Mouse (Mus musculus) adrenal gland, postnatal 36 days (tissue): Measurements from ENCODE around the gene Rps6ka5. TPM values are rescaled to one million over a fixed set of nuclear protein-coding genes. Genes with fewer than 3 reads are reported as not detected.
A peak's percentile ranks its signal among the peaks of the same experiment; 100 is the strongest.

Experiments used
- DNase-seq, 2 experiments: peaks; one replicate each; pipeline ENCODE4 v3.0.0; 2021; ENCODE audit warnings: mixed read lengths in 1 of 2
- total RNA-seq, 2 experiments: library from RNA; stranded (reverse); gene quantifications; 2 replicates each; pipeline ENCODE4 v1.2.3; 2021

Gene Rps6ka5
- total RNA-seq, 2 experiments from 2014 or later, result 4.1 to 8.2 TPM

DNA sequence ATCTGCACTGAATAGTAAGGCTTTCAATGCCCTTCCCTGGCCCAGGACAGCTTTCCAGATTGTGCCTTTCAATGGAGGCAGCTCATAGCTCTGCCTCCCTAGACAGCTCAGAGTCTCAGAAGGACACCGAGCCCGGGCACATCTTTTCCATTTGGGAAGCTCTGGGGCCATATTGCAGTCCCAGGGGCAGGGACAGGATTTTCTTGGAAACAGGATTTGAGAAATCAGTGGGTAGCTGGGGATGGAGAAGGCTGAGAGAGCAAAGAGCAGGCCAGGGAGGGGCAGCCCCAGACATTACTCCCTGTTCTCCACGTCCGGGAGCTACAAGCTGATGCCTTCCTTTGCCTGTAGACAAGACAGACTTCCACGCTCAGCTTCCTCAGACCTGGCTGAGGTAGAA is 197.1 kb downstream of the Rps6ka5 start:
- DNase-seq, result no peak

DNA sequence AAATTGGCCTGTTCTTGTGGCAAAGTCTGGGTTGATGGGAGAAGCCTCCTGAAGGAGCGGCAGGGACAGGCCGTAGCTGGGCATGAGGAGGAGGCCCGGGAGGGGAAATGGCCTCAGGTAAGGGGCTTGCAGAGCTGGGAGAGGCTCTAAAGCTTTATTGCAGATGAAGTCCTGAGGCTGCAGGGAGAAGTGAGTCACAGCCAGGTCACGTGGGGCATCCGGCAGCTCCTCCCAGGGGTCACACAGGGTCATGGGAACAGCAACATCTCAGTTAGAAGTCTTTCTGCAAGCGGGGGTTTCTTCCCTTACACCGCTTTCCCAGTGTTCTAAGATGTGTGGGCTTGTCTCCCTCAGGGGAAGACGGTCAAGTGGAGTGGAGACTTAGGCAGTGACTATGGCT is 197.6 kb downstream of the Rps6ka5 start:
- peak; percentile 89 to 92 for DNase-seq

DNA sequence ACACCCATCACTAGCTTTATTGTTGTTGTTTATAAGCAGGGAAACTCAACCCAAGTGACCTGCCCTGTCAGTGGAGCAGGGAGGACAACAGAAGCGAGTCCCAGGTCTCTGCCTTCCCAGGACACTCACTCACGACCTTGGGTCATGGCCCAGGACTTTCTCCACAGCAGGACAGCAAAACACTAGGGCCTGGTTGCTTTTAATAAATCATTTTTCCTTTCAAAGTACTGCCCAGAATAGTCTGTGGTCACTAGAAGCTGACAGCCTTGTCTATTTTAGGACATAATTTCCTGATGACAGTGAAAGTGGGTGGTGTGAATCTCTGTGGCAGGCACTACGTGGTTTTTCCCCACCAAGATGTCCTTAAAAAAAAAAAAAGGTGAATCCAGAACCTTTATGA is 198.5 kb downstream of the Rps6ka5 start:
- peak; percentile 71 to 75 for DNase-seq

DNA sequence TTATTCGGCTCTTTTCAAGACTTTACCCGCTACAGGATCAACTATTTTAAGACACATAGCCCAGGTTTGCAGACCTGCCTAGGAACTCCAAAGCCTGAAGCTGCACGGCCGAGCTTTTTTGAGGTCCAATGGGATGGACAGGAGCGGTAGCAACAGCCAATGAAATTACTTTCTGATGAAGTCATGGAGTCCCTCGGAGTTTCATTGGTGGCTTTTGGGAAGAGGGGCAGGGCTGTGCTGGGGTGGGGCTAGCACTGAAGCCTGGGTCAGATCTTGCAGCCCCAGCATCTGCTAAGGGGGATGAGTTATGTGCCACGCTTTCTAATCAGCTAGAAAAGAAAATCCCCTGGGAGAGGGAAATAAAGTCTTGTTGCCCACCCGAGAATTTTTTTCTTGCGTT is 199.0 kb downstream of the Rps6ka5 start:
- DNase-seq, result peak; percentile 65 to 77

DNA sequence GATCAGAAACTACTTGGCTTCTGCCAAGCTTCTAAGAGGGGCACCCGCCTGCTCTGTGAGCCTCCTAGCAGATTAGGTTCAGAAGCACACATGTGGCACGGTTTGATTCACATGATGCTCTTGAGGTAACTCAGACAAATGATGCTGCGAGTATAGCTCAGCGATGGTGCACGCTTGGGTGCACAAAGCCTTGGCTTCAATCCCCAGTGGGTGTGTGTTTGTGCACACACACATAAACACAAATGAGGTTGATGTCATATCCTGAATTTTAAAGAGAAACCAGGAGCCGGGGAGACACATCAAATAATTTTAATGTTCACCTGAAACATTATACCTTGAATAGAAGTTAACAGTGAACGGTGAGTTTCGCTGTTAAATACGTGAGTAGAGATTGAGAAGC is 199.5 kb downstream of the Rps6ka5 start:
- no peak for DNase-seq

DNA sequence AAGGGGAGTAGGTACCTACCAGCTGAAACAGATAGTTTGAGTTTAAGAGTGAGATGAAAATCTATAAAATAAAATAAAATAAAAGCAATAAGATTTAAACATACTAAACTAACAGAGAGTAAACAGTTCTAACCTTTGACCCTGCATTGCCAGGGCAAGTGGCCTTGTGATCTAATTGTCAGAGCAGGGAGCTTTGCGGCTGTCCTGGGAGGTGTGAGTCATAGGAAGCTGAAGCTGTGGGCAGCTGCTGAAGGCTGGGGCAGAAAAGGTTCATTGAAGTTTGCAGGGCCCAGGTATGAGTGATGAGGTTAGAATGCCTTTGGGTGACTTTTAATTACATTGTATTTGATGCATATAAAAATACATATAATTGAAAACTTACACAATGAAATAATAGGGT is 200.8 kb downstream of the Rps6ka5 start:
- peak; percentile 66 to 75 for DNase-seq

DNA sequence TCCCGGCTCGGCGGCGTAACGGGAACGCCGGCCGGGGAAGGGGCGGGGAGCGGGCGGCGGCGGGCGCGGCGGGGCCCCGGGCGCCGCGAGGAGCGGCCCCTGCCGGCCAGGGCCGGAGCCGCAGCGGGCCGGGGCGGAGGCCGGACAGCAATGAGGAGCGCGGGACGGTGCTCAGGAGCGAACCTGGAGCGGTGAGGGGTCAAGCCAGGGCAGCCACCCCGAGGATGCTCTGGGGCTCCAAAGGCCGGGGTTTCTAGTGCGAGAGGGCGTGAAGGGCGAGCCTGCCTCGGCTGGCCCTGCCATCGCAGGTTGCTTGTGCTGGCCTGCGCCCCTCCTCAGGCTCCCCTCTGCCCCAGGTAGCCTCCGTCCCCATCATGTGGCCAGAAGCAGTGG is 206.0 kb downstream of the Rps6ka5 start, which contains the start of gene Ttc7b:
Gene Ttc7b, minus strand, starts transcription at position 33 of the 393 bp plus-strand sequence.
- peak; percentile 74 to 87 for DNase-seq

DNA sequence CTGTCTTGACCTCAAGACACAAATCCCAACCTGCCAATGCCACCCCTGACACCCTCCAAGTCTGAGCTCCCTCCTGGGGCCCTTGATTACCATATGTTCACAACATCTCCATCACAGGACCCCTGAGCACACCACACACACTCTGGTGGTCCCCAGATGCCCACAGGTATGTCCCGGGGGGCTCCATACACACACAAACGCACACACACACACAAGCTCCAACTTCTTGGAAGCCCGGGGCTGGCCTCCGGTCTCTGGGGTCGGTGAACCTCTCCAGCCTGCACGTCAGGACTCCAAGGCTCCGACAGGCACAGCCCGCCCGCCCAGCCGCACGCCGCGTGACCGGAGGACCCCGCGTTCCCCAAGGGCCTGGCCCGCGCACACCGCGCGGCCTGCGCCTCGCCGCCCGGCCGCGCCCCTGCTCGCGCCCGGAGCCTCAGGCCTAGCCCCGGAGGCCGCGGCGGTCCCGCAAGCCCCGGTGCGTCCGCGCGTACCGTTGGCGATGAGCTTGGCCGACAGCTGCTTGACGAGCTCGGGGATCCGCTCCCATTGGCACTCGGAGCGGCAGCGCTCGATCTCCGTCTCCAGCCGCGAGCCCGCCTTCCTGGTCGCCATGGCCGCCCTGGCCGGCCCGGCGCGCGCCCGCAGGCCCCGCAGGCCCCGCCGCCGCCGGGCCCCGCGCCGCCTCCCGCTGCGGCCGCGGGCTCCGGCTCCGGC is 206.5 kb downstream of the Rps6ka5 start:
- DNase-seq, result peak; percentile 73 to 80

DNA sequence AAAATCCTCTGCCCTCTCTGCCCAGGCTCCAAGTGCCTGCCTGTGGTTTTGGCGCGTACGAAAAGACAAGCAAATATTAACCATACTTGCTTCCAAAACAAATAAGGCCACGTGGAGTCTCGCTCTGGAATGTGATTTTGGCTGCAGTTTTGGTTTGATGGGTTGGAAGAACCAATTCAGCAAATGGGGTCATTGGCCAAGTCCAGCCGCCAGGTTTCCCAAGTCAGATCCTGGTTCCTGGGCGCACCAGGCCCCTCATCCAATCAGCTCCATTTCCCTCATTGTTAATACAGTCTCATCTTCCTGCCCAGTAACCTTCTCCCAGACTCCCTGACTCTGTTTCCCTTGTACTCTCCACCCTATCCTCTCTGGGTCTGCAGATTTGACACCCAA is 207.1 kb downstream of the Rps6ka5 start:
- peak in 1 of 2 experiments; percentile 49 for DNase-seq

DNA sequence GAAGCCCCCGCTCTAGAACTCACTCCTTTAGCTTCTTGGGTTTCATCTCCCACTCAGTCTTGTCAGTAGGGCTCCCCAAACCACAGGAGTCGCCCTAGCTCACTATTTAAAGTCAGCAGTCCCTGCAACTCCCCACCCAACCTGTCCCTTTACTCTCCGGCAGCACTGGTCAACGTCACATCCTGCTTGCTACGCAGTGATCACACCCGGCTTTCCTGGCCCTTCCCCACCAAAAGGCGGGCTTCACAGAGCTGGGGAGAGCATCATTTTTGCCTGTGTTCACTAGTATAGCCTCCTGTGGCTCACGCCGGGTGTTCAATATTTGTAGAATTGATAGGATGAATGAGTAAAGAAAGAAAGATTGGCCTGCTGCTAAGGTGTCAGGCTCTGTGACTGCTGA is 209.4 kb downstream of the Rps6ka5 start:
- DNase-seq, result no peak

DNA sequence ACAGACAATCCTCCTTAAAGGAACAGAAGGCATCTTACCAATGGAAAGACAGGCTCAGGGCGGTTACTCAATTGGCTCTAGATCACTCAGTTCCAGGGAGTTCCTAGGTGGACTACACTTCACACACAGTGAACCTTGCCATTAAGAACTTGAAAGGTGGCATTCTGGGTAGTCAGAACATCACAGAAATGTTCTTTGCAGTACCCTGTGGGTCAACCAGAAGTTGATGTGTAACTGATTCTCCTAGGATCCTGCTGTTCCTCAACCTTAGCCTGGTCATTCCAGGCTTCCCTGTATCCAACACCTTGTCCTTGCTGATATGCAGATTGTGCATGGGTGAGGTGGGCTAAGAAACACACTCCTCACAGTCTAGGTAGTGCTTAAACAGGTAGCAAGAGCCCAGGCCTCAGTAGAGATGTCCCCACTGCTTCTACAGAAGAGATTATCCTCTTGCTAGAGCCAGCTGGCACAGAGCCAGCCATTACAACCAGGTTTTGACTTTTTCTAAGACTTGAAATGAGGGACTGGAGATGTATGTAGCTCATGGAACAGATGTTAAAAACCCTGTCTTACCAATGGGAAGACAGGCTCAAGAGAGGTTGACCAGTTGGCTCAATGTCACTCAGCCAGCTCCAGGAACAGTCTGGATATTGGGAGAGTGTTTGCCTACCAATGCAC is 210.5 kb downstream of the Rps6ka5 start:
- DNase-seq, result no peak

DNA sequence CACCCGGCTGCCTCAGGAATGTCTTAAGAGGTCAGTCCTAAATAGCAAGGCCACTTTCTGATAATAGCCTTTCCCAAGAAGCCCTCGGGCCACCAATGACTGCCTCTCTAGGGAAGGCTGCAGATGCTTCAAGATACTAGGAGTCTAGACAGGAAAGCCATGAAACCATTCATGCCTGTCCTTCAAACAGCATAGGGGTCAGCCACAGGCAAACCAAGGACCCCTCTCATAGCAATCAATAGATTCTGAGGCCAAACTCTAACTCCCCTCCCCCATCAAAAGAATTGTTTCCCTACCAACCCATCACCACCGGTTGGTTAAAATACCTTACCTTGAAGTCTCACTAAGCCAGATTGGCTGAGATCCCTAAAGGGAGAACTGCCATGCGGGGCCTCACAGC is 211.3 kb downstream of the Rps6ka5 start:
- no peak for DNase-seq

DNA sequence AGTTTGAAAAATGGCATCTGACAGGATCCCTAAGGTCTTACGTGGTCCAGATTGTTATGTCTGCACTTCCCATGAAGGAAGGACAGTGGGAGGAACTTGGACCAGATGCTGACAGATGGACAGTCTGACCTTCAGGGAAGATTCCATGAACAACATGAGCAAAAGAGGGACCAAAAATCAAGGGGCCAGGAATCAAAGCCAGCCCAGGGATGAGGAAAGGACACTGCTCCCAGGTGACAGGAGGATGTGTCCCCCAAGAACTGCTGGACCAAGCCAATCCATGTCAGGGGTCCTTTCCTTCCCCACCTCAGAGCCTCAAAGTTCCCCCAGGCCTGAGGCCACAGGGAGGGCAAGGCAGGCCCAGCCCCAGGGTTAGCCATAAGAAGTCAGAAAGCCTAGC is 212.2 kb downstream of the Rps6ka5 start:
- DNase-seq, result peak in 1 of 2 experiments; percentile 36

DNA sequence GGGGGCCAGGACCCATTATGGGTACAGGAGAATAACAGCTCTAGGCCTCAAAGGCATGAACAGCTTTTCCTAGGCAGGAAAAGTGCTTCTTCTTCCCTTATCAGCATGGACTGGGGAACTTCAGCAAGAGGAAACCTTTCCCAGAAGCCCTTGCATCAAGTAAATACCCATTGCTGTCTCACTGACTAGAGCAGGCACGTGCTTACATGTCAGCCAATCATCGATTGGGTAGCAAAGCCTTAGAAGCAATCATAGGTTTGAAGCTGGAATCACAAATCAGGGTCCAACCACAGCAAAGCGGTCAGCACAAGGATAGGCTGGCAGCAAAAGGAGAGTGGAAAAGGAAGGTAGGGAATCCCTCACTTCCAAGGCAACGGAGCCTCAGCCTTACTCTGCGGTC is 213.7 kb downstream of the Rps6ka5 start:
- no peak for DNase-seq

DNA sequence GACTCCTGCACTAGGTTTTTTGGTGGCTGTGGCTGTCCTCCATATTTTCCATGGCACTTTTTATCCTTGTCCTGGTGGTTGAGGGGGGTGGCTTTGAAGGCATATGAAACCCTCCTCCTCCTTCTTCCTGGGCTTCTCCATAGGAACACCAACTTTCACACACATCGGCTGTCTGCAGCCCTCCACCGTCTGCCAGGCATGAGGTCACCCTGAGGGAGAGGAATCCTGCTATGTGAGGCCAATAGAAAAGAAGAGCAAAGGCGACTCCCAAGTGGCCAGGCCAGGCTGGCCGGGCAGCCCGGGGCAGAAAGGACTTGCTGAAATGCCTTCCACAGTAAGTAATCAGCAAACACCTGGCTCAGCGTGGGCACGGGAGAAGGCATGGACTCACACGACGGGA is 214.1 kb downstream of the Rps6ka5 start:
- DNase-seq, result peak in 1 of 2 experiments; percentile 43

DNA sequence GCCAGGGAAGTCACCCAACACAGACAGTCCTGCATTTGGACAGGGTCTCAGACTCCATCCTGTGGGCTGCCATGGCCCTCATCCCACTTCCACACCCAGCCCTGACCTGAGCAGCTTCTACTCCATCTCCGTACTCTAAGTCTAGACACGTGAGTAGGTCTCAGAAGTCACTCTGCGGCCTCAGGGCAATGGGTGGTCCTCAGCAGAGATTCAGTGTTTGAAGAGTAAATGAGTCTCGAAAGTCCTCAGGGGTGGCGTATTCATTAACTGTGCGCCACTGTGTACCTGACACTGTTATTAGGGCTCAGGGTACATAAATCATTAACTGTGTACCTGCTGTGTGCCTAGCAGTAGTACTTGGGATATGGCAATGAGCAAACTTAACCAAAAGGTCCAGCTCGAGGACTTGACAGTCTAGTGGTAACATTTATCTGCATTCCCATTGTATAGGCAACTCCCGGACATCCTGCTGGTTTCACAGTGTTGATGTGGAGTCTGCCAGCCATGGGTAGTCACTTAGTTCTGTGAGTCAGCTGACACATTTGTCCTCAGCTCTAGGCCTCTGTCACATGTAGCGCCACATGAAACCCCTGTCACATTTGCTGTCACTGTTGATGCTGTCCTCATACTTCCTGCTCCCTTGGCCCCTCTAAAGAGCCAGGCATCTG is 217.0 kb downstream of the Rps6ka5 start:
- DNase-seq, result no peak

DNA sequence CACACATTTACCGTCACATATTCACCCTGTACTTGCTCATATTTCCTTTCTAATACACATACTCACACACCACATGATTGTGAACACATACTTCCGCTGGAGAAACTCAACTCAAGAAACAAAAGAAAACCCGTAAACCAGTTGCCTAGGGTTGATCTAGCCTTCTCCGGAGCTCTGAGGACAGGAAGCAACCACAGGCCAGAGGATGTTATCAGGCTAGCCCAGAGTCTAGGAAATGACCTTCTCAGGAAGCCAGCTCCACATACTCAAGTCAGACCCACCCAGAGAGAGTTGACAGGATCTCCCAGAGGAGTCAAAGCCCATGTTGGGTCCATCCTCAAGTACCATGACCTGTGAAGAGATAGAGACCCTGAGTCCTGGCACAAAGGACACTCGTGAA is 218.1 kb downstream of the Rps6ka5 start:
- no peak for DNase-seq

DNA sequence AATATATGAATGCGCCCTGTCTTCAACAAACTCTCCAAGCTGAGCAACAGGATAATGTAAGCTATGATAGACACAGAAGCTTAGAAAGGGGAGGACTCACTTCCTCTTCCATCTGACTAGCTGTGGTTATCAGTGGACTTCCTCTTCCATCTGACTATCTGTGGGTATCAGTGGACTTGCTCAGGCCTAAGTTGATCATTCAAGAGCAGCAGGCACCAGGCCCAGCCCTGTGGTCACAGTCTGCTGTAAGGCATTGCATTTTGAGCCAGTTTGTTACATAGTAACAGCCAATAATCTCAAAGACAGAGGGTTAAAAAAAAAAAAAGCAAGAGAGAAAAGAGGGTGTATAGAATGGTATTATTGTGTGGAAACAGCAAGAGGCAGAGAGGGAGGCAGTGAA is 221.3 kb downstream of the Rps6ka5 start:
- no peak for DNase-seq

DNA sequence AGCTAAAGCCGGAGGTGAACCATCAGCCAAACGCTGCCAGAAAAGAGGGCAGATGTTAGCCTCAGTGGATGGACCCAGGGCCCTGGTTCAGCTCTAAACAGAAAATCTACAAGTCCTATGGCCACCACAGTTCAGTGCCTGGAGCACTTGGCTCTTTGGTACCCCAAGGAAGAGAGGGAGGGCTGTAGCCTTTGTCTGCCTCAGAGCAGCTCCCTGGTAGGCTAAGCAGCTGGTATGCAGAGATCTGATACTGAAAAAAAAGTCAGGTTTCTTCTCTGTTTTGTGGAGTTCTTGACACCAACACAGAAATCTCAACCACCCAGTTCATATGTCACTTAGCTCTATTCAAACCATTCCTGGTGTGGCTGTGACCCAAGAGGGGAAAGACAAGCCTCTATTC is 222.2 kb downstream of the Rps6ka5 start:
- DNase-seq, result no peak

DNA sequence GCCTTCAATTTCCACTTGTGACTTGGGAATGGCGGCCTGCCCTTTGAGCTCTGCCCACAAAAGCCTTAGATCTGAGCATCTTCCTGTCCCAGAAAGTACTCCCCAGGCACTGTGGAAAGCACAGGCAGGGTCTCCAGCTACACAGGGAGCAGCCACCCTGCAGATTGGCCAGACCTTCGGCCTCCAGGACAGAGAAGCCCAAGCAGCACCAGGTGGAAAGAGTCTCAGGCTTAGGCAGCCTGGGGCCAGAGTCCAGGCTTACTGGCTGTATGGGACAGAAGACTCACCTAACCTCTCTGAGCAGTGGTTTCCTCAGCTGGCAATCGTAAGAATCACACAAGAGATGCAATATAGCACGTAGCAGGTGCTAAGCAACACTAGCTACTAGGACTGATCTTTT is 223.1 kb downstream of the Rps6ka5 start:
- no peak for DNase-seq

DNA sequence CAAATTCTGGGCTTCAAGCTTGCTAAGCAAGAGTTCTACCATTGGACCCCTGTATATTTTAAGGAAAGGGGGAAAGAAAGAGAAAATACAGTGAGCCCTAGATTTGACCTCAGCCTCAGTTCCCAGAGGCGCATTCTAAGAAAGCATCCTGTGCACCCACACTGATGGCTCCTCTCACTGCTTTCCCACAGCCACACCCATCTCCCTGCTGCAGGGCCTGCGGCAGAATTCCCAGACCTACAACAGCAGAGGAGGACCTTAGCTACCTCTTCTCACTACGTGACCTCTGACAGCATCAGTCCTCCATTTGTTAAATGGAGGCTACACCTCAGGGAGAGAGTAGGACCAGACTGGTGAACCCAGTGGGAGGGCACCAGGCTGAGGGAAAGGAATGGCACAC is 224.2 kb downstream of the Rps6ka5 start:
- no peak for DNase-seq

DNA sequence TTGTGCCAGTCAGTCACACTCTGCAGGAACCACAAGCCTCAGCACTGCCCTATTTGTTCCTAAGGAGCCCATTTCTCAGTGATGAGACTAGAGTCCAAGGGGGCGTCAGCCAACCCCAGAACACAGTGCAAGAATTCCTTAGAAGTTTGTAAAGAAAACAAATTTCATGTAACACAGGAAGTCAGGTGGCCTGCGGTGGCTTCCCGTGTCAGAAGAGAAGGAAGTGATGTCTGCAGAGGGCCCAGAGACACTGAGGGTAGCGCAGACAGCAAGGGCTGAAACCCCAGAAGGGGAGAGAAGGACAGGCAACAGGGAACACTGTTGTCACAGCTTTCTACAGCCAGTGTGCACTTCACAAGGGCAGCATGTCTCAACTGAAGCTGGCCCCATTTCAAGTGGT is 225.5 kb downstream of the Rps6ka5 start:
- DNase-seq, result no peak

DNA sequence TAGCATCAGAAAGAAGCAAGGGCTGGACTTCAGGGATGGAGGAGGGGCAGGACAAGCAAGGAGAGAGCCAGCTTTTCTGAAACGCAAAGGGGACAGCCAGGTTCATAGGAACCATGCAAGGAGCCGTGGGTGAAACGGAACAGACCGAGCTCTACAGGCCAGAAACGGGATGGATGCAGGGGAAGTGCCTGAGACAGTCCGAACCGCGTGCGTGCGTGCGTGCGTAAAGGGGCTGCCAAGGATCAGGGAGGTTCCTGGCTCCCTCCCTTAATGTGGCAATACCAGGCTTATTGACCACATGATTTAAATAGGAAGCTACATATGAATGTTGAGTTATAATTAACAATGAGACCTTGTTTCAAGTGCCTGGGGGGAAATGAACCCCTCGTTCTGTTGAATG is 227.3 kb downstream of the Rps6ka5 start:
- no peak for DNase-seq
